Mouse (Mus musculus) kidney, postnatal 10 days (tissue): ENCODE results near the gene Tmem219.
"Not testable (repeated sequence)": the region's sequence is repeated elsewhere in the genome, so short reads cannot be mapped to it uniquely, and the experiment has no call there.

ENCODE experiments used
- DNase-seq: peaks from one replicate; pipeline ENCODE4 v3.0.0; 2021; ENCODE audit warnings: mixed read lengths

Gene Tmem219

DNA sequence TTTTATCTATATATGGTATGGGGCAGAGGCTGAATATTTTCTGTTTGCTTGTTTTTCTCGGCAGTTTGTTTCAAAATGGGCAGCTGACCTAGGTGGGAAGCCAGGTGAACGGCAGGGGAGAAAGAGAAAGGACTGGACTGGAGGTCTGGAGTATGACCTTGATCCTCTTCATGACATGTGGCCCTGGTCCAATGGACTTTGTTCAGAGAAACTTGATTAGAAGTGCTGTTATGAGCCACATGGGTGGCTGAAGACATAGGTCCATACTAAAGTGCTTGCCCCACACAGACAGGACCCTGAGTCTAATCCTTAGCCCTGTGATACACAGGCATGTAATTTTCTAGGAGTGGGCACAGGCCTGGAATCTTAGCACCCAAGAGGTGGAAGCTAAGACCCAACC lies 1.2 kb downstream of the Tmem219 start:
- DNase-seq = peak; percentile 32

DNA sequence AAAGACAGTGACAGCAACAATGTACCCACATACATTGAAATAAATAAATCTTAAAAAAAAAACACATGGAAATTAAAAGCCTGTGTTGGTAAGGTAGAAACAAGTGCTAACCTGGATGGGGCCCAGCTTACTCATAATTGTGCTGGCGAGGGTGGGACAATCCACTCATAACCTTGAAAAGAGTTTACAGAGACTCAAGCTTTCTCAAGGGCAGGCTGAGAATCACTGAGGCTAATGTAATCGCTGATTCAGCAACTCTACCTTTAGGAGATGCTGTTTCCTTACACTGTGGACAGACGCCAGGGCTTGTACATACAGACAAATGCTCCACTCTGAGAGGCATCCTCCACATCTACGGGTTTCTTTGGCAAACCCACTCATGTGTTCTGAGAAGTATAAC lies 2.7 kb downstream of the Tmem219 start:
- DNase-seq = no peak

DNA sequence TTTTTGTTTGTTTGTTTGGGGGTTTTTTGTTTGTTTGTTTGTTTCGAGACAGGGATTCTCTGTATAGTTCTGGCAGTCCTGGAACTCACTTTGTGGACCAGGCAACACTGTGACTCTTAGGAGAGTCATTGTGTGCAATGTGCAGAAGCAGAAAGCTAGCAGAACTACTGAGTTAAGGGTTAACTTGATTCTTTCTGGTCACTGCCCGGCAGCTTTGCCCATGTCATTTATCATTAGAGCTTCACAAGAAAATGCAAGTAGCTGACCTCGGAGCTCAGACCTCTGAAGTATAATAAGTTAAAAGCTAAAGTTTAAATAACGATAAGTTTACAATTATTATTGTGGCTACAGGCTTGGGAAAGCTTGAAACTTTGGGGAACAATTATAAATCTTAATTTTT lies 4.4 kb downstream of the Tmem219 start:
- DNase-seq = not testable (repeated sequence)

DNA sequence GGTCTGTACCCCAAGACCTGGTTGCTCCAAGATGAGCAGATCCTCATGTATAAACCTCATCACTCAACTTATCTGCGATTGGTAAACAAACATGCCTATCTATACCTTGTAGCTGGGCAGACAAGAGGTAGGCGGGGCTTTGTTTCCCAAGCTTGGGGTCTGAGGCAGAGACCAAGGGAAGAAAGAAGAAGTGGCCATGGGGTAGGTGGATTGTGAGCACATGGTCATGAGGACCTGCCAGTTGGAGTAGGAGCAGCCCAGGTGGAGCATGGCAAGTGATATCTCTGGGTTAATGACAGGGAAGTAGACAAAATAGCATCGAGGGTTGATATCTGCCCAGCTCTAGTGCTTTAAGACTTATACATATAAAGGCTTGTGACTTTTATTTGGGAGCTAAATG lies 7.9 kb downstream of the Tmem219 start:
- DNase-seq = no peak

DNA sequence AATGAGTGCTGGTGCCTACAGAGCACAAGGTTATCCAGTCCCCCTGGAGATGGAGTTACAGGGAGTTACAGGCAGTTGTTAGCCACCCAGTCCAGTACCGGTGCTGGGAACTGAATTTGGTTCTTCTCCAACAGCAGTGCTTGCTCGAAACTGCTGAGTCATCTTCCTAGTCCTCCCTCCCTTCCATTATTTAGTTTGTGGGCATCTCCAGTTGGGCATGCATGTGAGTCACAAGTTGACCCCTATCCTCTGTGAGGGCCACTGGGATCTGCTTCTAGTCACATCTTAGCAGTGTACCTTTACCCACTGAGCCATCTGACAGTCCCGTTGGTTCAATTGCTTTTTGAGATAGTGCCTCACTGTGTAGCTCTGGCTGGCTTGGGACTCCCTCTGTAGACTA lies 17.1 kb downstream of the Tmem219 start:
- no peak for DNase-seq

DNA sequence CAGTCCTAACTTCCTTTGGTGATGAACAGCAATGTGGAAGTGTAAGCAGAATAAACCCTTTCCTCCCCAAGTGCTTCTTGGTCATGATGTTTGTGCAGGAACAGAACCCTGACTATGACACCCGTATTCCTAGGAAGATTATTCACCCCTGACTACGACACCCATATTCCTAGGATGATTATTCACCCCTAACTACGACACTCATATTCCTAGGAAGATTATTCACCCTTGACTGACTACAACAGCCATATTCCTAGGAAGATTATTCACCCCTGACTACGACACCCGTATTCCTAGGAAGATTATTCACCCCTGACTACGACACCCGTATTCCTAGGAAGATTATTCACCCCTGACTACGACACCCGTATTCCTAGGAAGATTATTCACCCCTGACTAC lies 22.9 kb downstream of the Tmem219 start:
- DNase-seq = not testable (repeated sequence)

DNA sequence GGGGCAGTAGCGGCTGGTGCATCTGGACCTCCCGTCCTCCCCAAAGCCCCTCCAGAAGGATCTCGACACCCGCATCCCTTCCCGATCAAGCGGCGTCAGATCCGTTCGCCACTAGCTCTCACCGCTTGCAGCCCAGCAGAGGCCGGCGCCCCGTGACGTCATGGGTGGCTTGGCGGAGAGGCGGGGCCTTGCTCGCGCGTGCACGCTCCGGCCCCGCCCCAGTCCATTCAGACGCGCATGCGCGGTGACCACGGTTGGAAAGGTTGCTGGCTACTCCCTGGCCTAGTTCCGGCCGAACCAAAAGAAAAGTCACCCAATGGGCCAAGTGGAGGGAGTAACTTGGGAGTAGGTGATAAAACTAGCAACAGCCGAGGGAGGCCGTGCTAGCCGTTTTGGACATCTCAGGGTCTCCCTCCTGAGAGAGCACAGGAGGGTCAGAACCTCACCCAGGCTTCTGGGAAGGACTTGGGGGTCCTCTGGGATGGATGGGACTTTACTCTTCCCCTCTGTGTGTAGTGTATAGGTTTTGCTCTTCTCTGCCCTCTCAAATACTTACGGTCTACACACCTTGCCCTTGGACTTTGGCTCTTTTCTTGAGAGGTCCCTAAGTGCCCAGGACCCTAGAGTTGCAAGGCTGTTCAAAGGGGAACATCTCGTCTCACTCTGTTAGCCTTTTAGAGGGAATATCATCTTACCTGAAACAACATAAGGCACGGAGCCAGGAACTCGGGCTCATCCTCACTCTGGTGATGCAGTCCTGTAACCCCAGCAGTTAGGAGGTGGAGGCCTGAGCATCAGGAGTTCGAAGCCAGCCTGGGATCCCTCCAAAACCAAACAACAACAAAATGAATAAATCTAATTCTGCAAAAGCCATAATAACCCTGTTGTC lies 24.4 kb downstream of the Tmem219 start:
- peak; percentile 99 for DNase-seq

DNA sequence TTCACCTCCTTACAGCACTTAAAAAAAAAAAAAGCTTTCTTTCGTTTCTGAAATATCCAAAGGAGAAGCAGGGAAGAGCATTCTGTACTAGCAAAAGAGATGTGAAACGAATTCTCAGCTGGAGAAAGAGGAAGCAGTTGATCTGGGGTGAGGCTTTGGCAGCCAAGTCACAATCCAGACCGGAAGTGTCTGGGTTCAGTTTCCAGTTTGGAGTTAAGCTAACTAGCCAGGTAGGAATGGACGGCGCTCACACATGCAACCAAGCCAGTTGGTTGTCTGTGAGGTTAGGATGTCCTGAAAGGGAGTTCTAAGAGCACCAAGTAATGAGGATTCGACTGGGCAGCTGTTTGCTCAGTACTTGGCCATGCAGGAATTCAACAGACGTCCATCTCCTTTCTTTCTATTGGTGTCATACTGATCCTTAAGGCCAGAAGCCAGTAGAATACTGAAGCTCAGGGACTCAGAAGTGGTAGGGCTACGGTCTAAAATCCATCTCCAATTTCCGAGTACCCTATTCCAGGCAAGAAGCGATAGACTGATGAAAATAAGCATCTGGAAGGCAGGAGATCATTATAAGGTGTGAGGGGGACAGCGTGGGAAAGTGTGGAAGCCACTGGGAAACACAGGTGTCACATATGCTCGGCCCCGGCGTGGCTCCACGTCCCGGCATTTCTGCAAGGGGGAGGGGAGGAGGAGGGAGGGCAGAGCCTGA lies 25.2 kb downstream of the Tmem219 start:
- peak; percentile 47 for DNase-seq

DNA sequence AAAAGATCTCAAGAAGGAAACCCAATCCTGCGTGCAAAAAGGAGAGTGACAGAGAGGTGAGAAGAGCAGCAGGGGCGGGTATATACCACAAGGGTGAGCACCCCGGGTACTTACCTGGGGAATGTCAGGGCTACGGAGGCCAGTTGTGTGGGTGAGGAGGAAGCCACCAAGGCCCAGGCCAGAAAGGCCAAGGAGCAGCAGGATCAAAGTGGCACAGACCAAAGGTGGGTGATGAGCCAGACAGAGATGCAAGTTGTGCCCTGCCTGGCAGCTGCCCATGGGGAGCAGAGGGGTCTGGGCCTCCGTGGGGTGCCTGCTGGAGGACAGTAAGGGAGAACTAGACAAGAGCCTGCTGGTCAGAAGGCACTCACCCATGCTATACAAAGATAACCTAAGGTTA lies 25.8 kb downstream of the Tmem219 start:
- no peak for DNase-seq

DNA sequence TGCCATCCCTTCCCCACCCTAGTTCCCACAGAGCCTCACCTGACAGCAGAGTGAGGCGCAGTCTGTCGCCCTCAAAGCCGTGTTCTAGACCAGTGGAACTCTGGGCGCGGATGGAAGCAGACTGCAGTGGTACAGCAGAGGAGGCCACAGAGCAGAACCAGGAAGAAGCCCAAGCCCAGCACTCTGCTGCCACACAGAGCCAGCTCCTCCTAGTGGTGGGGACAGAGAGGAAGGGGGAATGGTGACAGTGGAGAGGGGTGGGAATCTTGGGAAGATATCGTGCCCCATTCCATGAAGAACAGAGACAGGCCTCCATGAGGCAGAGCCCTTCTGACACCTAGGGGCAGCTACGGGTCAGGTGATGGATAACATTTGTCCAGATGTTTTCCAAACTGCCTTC lies 33.9 kb downstream of the Tmem219 start:
- DNase-seq = peak; percentile 55

DNA sequence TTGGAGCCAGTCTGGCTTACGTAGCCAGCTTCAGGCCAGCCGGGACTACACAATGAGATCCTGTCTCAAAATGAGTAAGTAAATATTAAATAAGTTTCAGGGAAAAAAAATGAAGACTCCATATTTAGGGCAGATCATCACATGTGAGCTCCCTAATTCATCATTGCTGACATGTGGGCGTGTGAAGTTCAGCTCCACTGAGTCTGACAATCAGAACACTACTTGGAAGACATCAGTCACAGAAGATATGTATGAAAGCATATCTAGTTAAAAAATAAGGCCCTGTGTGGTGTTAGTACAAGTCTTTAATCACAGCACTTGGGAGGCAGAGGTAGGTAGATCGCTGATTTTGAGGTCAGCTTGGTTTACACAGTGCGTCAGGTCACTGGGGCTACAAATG lies 35.4 kb downstream of the Tmem219 start:
- DNase-seq = no peak

DNA sequence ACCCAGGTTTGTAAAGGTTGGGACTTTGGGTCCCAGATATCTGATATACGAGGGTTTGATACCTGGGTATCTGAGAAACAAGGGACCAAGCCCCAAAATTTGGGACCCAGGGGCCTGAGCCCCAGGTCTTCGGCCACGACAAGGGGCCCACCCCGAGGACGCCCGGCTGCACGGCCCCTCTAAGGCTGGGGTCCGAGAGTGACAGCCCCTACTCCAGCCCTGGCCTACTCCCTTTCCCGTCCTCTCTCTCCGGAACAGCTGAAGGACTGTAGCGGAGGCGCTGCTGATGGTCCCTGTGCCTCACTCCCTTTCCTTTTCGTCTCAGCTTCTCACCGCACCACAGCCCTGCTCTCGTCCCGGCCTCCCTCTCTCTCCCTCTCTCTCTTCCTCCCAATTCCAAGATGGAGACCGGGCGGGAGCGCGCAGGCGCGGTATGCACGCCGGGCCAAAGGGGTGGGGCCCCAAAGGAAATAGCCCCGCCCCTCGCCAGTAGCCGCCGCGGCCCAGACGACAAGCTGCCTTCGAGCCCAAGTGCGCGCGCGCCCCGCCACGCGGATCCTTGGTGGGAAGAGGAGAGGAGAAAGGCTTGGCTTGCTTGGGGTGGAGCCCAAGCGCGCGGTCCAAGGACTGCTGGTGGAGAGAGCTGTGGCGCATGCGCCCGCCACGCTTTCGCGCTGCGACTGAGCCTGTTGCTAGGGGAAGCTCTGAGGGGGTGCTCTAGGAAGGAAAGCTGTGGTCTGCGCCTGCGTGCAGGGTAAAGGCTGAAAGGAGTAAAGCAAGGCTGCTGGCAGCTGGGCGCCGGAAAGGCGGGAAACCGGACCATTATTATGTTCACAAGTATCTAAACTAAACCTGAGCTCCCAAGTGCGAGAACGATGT lies 38.2 kb downstream of the Tmem219 start, which contains the start of gene Taok2:
Taok2 (minus strand) TSS at position 418 of the 879 bp plus-strand sequence.
- DNase-seq = peak; percentile 99

DNA sequence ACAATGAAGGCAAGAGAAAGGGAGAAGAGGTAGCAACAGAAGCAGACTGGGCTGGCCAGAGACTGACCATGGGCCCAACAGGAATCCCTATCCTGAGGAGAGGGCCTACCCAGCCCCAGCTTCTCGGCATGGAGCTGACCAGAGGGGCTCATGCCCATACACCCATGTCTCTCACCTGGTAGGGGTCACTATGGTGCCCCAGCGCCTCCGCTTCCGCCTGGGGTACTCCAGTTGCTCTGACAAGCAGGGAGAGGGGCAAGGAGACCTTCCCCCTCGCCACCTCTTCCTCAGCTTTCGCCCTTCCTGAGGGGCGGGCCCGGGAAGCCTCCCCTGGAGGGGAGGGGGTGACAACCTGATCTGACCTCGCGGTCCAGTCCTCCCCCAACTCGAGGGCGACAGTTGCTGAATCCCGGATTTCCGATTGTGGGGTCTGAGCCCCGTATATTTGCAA lies 39.0 kb downstream of the Tmem219 start:
- DNase-seq = no peak

DNA sequence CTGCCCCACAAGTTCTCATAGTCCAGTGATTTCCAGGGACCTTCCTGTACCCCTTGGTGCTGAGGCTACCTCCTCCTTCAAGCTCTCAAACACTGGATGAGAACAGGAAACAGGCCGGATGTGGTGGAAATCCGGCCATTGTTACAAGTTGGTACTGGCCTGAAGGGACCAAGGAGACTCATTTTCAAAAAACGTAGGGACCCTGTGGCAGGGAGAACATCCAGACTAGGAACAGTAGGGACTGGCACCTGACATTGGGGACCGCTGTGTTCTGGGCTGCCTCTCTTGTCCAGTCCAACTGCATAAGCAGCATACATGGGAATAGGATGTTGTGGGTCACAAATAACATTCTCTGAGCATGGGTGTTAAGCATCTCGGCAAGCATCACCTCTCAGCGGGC lies 41.7 kb downstream of the Tmem219 start:
- peak; percentile 61 for DNase-seq

DNA sequence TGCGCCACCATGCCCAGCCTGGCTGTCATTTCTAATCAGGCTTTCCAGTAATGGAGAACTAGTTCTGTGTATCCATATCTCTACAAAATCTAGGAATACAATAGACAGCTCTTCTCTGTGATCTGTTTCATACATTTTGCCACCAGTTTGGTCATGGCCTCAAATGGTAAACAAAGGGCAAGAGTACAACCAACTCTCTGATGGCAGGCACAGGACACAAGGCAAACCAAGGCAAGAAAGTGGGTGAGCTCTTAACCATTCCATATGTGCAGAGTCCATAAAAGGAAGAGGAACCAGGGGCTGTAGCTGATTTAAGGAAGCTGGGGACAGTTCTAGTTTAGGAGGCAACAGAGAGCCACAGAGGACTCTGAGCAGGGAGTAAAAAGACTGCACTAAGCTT lies 45.5 kb downstream of the Tmem219 start:
- DNase-seq = no peak

DNA sequence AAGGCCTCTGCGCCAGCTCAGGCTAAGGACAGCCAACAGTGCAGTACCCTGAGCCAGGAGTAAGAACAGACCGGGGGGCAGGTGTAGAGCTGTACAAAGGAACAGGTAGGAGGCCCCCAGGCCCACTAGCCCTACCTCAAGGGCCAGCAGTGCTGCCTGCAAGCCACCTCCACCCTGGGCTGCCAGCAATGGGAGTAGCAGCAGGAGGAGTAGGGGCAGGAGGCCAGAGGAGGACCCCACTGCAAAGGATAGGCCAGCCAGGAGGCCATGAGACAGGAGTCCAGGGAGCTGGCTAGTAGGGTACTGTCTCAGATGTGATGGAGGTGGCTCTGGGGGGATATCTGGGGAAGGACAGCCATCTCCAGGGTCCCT lies 52.2 kb downstream of the Tmem219 start:
- DNase-seq = no peak

DNA sequence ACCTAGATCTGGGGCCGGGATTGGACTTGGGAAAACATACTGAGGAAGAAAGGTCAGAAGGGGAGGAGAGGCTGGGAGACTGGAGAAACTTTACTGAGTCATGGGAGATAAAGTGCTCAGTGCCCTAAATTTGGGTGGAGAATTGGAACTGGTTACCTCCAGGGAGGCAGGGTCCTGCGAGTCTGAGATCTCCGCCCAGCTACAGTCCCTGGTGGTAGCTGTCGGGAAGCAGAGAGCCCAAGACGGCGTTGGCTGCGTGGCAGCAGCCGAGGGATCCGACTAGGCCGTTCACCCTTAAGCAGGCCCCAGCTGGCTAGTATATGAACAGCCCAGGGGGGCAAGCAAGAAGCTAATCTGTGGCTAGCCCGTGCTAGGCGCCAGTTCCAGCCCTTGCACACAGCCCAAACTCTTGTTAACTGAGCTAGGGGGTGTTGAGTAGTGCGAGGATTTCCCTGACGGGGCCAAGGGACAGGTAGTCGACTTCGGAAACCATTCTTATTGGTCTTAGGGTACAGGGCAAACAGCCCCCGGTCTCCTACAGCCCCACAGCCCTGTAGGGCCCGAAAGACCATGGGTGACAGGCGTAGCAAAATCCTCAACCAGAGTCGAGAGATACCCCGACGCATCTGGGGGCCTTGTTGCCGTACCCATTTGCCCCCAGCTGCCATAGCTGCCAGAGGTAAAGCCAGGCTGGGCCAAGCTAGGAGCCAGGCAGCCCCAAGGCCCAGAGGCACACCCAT lies 52.8 kb downstream of the Tmem219 start:
- no peak for DNase-seq

DNA sequence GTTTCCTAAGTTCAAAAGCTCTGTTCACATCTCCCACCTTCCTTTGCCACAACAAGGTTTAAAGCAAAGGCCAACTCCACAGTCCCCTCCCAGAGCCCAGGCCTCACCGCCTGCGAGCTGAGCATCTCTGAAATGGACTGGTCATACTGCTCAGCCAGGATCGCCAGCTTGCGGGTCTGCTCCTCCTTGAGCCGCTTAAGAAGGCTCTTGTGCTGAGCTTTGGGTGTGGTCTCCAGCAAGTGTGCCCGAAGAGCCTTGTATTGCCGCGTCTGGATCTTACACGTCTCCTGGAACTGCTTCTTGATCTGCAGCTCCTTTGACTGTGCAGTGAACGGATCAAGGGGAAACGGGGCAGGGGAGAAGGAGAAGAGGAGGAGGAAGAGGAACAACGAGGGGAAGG lies 54.7 kb downstream of the Tmem219 start:
- no peak for DNase-seq

DNA sequence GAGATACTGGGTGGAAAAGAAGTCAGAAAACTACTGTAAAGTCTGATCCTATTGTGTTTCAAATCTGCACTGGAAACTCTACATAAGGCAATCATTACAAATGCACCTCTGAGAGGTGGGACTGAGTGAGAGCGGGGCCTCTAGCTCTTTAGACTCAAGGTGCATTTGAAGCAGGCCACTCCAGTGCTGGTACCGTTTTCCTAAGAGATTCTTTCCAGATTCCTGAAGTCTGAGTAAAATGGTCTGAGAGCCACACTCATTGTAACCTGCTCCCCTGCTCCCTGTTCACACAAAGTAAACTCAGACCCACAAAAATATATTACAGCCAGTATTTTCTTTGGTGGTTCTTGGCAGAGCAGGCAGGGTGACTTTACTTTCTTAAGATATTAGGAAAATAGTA lies 55.2 kb downstream of the Tmem219 start:
- no peak for DNase-seq

DNA sequence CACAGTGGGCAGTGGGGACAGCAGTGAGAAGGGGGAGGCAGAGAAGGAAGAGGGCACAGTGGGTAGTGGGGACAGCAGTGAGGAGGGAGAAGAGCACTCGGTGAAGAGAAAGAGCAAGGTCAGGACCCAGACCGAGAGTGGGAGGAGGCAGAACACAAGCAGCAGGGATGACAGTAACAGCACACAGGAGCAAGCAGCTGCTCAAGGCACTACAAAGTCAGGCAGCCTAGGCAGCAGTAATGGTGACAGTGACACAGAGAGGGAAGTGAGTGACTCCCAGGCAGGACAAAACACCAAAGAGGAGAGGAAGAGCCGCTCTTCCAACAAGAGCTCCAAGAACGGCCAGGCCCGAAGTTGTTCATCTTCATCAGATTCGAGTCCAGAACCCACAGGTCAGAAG lies 58.9 kb downstream of the Tmem219 start:
- no peak for DNase-seq

DNA sequence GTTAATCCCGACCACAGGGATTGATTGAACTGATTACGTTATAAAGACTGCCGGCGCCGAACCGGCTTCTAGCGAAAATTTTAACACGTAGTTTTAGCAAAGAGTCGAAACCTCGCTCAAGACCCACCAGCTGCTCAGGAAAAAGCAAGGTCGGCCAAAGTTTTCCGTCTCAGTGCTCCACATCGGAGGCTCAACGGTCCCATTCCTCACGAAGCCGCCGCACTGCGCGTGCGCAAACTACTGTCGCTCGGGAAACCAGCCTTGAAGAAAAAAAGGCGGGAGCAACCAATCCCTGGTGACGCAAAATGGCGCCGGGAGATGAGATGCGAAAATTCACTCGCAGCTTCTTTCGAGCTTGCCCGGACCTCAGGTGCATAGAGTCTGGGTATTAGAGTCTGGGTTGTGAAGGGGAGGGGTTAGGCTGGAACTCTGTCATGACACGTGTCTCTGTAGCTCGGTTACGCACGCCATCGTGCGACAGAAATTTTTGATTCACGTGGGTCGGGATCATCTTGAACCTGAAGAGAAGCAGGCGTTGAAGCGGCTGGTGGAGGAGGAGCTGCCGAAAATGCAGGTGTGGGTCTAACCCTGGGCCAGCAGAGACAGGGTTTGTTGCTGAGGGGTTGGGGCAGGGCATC lies 60.5 kb downstream of the Tmem219 start, which contains the start of gene Ino80e:
Ino80e (minus strand) TSS at position 231 of the 638 bp plus-strand sequence.
- peak; percentile 97 for DNase-seq
